Mouse (Mus musculus): ENCODE measurements at regions not wholly inside any gene's neighbourhood (a gene's known extent, or its start where the extent isn't known, plus 50 kb on each side); places are given as distances from the start of the nearest gene placed in this dataset.
A peak's percentile ranks its signal among the peaks of the same experiment; 100 is the strongest.

DNA sequence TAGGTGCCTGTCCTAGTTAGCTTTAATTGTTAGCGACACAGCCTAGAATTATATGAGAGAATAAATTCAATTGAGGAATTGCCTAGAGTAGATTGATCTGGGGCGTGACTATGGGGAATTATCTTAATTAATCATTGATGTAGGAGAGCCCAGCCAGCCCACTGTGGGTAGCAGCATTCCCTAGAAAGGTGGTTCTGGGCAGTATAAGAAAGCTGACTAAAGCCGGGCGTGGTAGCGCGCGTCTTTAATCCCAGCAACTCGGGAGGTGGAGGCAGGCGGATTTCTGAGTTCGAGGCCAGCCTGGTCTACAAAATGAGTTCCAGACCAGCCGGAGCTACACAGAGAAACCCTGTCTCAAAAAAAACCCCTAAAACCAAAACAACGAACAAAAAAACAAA is 156.8 kb upstream of the Zfp618 start:
- DNase-seq (ENCODE audit: low spot score in 2 of 2): no peak

DNA sequence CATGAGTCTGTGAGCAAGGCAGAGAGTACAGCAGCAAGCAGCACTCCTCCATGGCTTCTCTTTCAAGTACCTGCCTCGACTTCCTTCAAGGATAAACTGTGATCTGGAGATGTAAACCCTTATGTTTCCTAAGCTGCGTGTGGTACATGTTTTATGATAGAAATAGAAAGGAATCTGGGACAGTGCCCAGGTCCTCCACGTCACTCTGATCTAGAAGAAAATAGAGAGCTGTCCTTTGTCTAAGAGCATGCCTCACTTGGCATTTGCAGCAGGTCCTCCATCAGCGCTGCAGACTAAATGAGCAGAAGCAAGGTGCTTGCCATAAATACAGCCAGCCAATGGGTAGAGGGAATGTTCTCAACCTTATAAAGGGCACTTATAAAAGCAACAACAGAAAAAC is 156.3 kb upstream of the Zfp618 start:
- DNase-seq (ENCODE audit: low spot score in 2 of 2): peak in 1 of 2 experiments; percentile 24

DNA sequence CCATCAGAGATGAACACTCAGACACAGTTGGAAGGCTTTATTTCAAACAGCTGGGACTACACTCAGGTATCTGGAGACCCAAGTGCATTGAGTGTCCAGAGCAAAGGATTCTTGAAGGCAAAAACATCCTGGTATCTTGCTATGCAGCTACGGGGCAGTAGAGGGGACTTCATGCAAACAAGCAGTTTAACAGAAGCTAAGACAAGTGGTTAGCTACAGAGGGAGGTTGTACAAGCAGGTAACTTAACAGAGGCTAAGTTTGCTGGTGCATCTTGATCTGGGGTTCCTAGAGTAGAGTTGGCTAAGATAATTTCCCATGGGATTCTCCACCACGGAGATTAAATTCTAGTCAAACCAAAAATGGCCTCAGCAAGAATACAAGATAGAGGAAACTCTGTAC is 145.5 kb upstream of the Zfp618 start:
- DNase-seq (ENCODE audit: low spot score in 2 of 2): no peak

DNA sequence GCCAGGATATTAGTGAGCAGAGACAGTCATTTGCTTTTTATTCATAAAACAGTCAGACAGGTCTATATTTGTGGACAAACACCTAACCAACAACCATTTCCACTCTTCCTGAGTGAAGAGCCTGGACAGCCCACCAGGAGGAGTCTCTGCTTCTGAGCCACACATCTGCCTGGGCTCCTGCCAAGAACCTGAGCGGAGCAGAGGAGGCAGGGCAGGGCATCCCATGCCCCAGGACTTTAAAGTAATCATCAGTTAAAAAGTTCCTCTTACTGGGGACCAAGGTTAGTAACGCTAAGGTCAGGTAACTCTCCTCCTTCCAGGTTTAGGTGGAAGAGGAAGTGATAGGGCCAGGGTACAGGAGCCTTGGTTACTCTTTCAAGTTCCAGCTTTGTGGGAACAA is 144.1 kb upstream of the Zfp618 start:
- no peak for DNase-seq (ENCODE audit: low spot score in 2 of 2)

DNA sequence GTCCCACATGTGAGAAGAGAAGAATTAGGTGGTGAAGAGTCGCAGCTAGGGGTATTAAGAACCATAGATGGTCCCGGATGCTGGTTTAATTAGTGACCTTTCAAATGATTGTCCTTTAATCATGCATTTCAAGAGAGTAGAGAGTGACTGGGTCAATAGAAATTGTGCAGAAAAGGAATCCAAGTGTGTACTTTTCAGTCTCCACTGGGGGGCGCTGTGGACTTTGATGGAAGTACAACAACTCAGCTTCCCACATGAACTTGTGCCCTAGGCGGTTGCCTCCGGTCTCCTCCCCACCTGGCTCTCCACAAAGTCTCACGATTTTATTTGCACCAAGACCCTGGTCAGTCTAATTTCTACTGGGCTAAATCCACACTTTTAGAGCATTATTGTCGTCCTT is 142.8 kb upstream of the Zfp618 start:
- DNase-seq (ENCODE audit: low spot score in 2 of 2): peak in 1 of 2 experiments; percentile 26

DNA sequence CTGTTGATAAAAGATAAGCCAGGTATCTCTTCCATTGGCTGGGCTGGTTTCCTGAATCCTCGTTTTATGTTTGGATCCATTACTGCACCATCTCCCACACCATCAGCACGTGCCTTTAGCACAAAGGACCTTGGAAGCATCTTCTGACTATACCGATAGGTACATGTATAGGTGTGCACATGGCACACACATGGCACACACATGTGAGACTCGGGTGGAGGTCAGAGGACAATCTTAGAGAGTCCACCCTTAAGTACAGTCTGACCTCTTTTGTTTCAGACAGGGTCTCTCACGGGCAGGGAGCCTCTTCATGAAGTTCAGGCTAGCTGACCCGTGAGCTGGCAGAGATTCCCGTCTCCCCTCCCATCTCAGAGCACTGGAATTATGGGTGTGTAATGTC is 142.3 kb upstream of the Zfp618 start:
- DNase-seq (ENCODE audit: low spot score in 2 of 2): no peak

DNA sequence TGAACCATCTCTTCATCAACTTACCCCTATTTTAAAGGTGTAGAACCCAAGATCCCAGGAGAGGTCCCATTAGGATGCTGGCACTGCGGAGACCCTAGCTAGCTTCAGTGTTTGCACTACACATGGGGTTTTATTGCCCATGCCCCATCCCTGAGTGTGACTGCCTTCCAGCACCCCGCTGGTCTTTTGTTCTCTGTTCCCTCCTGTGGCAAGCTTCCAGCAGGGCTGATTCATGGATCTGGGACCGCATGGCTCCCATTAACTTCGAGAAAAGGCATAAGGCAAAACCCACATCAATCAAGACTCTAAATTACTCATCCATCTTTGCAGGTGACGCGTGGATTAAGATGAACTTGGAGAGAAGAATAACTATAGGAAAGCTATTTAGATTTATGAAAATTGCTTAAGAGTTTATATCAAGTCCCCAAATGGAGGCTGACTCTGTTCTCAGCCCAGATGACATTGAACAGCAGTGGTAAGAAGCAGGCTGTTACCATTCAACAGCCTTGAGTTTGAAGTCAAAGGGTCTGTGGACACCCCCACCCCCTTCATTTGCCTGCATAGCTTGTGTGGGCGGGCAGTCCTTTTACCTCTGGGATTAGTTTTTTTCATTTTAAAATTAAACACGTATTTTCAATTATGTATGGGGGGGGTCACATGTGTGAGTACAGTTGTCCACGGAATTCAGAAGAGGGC is 141.7 kb upstream of the Zfp618 start:
- no peak for DNase-seq (ENCODE audit: low spot score in 2 of 2)

DNA sequence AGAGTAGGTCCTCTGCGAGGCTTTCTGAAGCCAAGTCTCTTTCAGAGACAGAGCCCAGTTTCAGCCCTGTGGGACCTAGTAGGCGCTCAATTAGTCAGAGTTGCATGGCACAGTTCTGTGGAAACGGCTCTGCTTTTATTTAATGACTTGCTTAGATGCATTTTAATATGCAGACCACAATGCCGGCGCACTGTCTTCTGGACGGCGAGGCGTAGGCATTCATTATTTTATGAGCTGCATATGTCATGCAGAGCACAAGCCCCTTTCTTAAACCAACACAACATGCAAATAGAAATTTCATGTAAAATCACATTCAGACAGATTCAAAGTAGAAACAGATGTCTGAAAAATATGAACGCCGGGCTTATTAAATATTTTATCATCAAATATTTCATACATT is 140.8 kb upstream of the Zfp618 start:
- DNase-seq (ENCODE audit: low spot score in 2 of 2): no peak

DNA sequence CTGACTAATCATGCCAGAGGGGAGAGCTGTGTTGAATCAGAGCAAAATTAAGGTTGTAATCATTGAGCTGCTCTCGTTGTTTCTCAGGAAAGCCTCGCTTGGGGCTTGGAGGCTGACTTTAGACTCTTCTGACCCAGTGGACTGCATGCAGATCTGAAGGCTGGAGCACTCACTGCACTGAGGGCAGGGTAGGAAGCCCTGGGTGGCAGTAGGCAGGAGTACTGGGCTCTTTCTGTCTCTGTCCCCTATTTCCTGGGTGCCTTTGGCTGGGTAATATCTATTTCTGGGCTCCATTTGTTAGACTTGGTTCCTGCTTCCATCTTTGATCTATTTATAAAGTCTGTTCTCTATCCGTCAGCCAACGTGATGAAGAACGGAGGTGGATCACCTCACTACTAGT is 140.1 kb upstream of the Zfp618 start:
- DNase-seq (ENCODE audit: low spot score in 2 of 2): no peak

DNA sequence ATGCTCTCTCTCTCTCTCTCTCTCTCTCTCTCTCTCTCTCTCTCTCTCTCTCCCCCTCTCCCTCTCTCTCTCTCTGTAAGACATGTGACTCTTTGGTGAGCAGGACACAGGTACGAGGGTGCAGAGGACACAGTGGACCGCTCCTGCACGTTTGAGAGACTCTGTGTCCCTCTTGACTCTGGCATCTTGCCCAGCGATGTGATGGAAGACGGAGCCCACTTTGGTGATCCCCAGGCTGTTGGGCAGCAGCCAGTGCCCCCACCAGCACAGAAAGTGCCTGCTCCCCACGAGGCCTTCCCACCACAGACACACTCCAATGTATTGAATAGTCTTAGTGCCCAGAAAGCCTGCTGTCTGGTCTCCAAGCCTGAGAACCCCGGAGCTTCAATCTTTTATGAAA is 136.4 kb upstream of the Zfp618 start:
- no peak for DNase-seq (ENCODE audit: low spot score in 2 of 2)

DNA sequence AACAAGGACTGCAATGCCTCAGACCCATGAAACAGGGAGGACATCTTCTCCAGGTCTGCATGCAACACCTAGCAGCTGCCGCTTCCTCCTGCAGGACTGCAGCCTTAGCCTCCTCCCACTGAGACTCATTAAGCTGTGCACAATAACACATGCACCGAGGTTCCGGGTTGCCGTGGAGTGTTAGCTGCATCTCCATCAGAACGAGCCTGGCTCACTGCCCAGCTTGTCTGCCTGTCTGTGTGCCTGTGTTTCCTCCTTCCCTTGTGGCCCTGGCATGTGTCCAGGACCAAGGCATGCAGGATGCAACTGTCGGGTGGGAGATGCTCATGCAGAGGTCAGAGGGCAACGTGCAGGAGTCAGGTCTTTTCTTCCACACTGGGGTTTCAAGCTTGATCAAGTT is 131.4 kb upstream of the Zfp618 start:
- no peak for DNase-seq (ENCODE audit: low spot score in 2 of 2)

DNA sequence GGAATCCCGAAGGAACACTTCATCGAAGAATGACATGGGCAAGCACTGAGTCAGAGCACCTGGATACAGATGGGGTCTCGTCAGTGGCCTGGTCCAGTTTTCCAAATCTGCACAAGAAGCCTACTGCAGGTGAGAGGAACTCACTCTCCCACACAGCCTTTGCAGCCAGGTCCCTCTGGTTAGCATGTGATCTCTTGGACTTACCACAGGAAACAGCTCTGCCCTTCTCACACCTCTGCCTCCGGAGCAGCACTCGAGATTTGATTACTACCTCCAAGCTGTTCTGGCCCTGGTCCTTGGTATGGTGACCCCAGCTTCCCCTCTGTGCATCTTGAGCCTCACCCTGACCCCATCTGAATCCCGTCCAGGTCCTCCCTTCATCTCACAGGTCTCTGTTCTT is 128.5 kb upstream of the Zfp618 start:
- DNase-seq (ENCODE audit: low spot score in 2 of 2): no peak

DNA sequence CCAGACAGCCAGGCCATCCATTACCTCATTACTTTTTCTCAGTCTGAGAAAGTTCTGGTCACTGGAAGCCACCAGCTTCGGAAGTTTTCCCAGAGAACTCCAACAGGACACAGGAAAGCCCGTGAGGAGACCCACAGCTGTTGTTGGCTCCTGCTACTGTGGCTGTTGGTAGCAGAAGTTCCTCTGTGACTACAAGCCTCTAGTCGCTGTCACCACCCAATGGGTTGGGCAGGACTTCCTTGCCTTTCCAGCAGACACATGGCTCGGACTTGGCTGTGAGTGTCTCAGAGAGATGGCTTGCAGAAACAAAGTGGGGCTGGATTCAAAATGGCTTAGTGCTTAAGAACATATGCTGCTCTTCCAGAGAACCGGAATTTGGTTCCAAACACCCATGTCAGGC is 114.8 kb upstream of the Zfp618 start:
- DNase-seq (ENCODE audit: low spot score in 2 of 2): peak; percentile 56 to 68

DNA sequence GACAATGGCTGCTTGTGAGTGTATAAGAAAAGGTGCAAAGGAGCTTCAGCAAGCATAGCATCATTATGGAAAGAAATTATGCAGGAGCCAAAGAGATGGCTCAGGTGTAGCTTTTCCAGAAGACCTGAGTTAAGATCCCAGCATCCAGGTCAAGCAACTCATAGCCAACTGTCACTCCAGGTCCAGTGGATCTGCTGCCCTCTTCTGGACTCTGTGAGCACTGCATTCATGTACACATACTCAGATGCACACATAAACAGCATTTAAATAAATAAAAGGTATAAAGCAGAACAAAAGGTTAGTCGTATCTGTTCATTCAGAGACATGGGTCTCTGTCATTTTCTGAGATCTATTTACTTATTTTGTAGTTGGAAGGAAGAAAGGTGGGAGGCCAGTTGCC is 112.0 kb upstream of the Zfp618 start:
- no peak for DNase-seq (ENCODE audit: low spot score in 2 of 2)

DNA sequence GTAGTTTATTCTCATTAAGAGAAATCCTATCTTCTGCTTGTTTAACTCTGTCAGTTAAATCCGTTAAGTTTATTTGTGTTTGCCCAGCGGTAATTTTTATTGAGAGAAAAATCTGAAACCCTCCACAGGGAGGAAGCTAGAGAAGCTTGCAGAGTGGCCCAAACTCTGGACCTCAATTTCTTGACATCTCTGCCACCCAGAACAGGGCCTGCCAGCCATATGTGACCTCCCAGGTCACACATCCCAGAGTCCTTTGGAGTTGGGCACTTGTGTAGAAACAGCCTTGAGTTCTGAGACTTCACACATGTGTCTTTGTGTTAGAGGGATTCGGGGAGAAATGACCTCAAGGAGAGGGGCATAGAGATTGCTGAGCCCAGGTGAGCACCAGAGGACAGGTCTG is 109.0 kb upstream of the Zfp618 start:
- DNase-seq (ENCODE audit: low spot score in 2 of 2): no peak

DNA sequence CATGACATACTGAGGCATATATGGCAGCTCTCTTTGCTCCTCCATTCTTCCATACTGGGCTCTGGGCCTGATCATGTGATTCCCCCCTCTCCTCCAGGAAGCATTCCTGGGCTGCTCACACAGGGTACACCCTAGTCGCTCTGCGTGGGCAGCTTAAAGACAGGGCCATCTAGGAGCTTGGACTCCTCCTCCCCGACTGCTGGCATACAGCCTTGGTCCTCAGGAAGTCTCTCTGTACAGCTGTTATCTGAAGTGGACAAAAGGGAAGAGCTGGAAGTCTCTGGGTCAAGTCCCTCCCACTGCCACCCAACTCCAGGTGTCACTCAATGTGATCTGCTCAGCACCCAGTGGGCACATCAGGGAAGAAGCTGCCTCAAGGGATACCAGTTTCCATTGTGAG is 102.6 kb upstream of the Zfp618 start:
- DNase-seq (ENCODE audit: low spot score in 2 of 2): no peak

DNA sequence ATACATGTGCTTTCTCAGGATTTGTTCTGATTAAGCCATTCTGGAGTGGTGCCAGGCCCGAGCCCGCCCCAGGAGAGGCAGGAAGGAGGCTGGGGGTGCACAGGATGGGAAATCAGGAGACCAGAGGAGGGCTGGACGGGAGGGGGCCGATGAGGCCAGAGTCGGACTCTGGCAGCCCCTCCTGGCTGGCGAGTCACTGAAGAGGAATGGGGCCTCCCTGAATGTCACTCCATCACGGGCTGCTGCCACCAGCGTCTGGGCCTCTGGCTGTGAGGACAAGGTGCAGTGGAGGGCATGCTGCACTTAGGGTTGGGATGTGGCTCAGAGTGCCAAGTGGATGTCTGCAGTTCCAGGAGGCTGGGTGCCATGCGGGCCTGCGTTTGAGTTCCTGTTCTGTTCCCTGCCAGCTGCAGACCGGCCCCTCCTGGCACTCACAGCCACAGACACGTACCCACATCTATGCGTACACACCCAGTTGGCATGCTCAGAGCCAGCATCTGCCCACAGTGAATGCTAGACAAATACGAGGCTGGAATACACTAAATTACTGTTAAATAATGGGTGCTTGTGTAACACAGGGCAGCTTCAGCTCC is 94.9 kb upstream of the Zfp618 start:
- peak; percentile 44 to 47 for DNase-seq (ENCODE audit: low spot score in 2 of 2)

DNA sequence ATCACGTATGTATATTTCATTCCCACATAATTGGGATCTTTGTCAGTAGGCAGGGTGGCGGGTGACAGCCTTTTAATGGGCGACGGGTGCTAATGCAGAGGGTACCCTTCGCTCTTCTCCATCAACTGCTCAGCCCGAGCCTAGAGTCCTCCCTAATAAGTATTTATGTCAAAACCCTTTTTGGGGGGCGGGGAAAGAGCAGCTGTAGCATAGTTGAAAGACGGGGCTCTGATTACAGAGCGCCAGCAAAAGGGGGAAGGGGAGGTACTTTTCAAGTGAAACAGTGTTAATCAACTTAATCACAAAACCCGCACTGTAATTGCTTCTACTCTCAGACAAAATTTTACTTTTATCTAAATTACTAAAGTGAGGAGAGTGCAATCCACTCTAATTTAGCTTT is 92.8 kb upstream of the Zfp618 start:
- DNase-seq (ENCODE audit: low spot score in 2 of 2): no peak

DNA sequence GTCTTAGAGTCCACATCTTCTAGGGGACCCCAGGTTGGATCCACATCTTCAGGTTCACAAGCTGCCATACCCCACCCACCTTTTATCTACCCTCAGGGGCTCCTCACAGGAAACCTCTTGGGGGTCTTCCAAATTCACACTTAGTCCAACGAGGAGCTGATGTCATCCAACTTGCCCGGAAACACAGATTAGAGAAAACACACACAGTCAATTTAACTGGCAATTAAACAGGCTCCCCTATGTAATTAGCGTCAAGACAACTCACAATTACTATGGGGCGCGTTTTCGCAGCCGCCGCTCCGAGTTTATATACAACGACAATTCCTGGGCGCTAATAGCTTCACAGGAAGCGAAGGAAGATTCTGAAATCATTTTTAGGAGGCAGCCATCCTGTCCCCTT is 91.4 kb upstream of the Zfp618 start:
- DNase-seq (ENCODE audit: low spot score in 2 of 2): no peak

DNA sequence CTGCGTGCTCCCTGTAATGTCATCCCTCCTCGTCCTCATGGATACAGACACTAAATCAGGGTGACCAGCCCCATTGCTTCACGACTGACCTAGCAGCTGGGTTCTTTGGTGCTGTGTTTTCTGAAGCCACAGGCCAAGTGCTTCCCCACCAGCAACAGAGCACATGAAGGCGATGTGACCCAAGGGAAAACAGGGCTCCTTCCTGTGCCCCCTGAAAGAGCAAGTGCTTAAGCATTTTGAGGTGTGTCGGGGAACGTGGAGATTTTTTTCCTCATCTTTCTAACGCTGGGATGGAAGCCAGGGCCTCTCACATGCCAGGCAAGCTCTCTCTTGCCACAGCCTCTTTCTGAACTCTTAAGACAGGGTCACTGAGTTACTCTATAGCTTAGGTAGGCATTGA is 87.3 kb upstream of the Zfp618 start:
- DNase-seq (ENCODE audit: low spot score in 2 of 2): no peak

DNA sequence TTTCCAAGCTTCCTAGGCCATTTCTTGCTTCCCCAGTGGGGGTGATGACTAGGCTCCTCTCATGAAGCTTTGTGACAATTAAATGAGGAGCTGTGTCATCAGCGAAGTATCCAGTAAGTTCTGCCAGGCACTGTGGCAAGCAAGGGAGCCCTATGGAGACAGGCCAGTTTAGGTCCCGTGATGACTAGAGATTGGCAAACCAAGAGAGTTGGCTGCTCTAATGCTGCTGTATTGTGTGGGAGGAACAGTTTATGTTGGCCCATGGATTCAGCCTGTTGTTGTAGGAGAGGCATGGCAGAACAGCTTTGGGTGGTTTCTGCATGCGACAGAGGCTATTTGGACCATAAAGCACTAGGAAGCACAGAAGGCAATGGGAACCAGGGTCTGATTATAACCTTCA is 86.4 kb upstream of the Zfp618 start:
- DNase-seq (ENCODE audit: low spot score in 2 of 2): peak; percentile 37 to 73

DNA sequence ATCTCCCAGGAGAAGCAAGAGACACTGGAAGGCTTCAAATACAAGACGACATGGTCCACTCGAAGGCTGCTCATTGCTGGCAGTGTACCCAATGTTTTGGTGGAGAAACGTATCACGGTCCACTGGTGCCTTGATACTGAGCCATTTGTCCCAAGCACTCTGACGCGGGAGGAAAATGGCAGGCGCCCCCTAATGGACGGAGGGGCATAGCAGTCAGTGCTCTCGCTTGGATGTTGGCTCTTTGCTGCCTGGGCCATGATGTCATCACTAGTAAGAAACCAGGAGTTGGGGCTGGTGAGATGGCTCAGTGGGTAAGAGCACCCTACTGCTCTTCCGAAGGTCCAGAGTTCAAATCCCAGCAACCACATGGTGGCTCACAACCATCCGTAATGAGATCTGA is 83.5 kb upstream of the Zfp618 start:
- no peak for DNase-seq (ENCODE audit: low spot score in 2 of 2)

DNA sequence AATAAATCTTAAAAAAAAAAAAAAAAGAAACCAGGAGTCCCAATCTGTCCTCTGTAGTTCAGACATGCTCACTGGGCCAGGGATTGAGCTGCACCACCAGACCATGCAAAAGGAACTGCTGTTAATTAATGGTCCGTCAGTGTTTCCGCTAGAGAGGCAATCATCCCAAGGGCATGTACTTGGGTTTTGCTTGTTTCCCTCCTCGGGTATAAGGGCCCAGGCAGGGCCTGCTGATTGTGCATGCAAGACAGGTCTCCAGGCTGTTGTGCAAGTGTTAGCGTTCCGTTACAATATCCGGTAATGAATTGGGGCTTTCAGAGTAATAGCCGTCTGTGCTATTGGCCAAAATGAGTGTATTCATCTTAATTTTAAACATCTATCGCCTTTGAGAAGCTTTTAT is 83.1 kb upstream of the Zfp618 start:
- DNase-seq (ENCODE audit: low spot score in 2 of 2): no peak

DNA sequence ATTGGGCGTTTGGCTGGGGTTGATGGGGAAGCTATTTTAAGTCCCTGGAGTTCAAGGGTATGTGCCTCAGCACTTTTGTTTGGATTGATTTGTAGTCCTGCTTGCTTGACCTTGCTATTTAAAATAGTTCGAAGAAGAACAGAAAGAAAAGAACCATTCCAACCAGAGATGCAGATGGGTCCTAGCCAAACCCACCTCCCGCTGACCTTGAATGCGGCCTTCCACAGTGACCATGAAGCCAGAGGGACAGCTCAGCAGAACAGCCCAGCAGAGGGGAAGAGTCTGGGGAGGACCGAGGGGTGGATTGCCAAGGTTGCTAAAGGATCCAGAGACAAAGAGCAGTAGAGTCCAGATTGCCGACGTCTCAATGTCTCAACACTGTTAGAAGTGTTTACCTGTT is 76.6 kb upstream of the Zfp618 start:
- no peak for DNase-seq (ENCODE audit: low spot score in 2 of 2)

Data from heart, adult 9 months (tissue).